Mouse (Mus musculus): Measurements from ENCODE around the gene Spo11.

DNA sequence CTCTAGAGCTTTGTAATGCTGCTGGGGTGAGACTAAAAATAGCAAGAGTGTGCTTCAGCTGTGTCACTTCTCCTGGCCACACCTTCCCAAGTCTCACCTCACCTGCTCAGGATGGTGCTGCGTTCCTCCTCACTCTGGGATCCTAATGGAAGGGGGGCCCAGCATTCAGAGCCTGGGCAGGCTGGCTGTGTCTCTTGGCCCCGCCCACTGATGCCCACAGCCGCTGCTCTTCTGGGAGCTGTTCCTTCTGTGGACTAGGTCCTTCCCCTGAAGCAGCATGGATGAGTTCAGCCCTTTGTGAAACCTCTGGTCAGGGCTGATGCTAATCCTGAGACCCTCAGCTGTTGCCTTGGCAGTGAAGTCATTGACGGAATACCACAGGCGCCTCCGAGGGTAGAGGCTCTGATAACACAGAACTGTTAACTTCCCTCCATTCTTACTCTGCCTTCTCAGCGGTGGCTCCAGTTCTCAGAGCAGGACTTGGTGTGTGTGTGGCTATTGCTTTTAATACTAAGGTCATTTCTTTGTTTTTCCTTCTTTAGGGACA lies 37.3 kb downstream of the Spo11 start:
- no peak for TF ChIP-seq EP300 (optimal IDR thresholded peaks at IDR 0.05)
- no peak for TF ChIP-seq CTCF (IDR thresholded peaks at IDR 0.05; ENCODE audit: low read depth)
